ENCODE assay signal across 9 mouse cellular contexts in genomic region chr5:88399849-88400248, GRCm38 (mm10). TPM values are rescaled to one million over a fixed set of nuclear protein-coding genes. Genes with fewer than 3 reads are reported as not detected.
DNase-seq lines count a peak whose midpoint lies in the region; ATAC-seq and TF ChIP-seq lines count a peak whose summit lies in the region.
"Had no signal": no experiment of that assay in that cellular context is flagged by ENCODE, and none has a peak within 500 bp of the region (broad histone marks: within the 10 kb centered on the region; RNA-seq: fewer than 3 reads in every experiment).

No protein-coding gene starts in this region.

- H3K36me3 ChIP-seq in E14TG2a.4 (ENCODE audit: insufficient read depth, low read length) = no peaks in the 10 kb centered on the region
- no peaks in the 10 kb centered on the region for H3K36me3 ChIP-seq in lung, embryonic 14.5 days (ENCODE audit: insufficient read depth)

- H3K4me1 ChIP-seq in E14TG2a.4 (replicated peaks; ENCODE audit: low read depth, low read length) = peaks cover 15% of the 10 kb centered on the region
- no peaks in the 10 kb centered on the region for H3K4me1 ChIP-seq in lung, embryonic 14.5 days (ENCODE audit: insufficient read depth)

- no peak for ATAC-seq in lung, embryonic 14.5 days (ENCODE audit: insufficient read depth)

- H3K27me3 ChIP-seq in E14TG2a.4 (ENCODE audit: insufficient read depth, low read length) = no peaks in the 10 kb centered on the region
- H3K27me3 ChIP-seq in lung, embryonic 14.5 days (ENCODE audit: insufficient read depth, low read length) = no peaks in the 10 kb centered on the region

- H3K4me2 ChIP-seq in lung, embryonic 14.5 days = no peak overlapping the region

- no peak overlapping the region for H3K9ac ChIP-seq in lung, embryonic 14.5 days

- H3K27ac ChIP-seq in lung, embryonic 14.5 days (ENCODE audit: low read depth) = no peak overlapping the region

- H3K4me3 ChIP-seq in E14TG2a.4 (replicated peaks; ENCODE audit: low read length) = no peak overlapping the region
- no peak overlapping the region for H3K4me3 ChIP-seq in lung, embryonic 14.5 days (ENCODE audit: low read depth, low read length)

- H3K9me3 ChIP-seq in E14TG2a.4 (ENCODE audit: low read length) = no peaks in the 10 kb centered on the region
- H3K9me3 ChIP-seq in lung, embryonic 14.5 days (ENCODE audit: low read depth, low read length) = no peaks in the 10 kb centered on the region

- peak; percentile 63 to 89 for DNase-seq in adrenal gland, adult (ENCODE audit: inconsistent age in 2 of 2, low spot score in 1 of 2)
- peak; percentile 80 to 90 for DNase-seq in cerebellum, postnatal 4 days (ENCODE audit: low spot score in 2 of 2)
- peak; percentile 63 for DNase-seq in gastrocnemius, postnatal 14 days
- peak; percentile 78 for DNase-seq in layer of hippocampus, adult 11-12 months (ENCODE audit: low spot score)
- peak; percentile 90 for DNase-seq in lung, embryonic 14.5 days
- DNase-seq in right cerebral cortex, adult 2 months (ENCODE audit: low spot score in 2 of 2) = peak; percentile 78 to 84
- DNase-seq in urinary bladder, postnatal 4 days (ENCODE audit: low spot score in 2 of 2) = peak; percentile 34 to 85

- peak; percentile 57 for TF ChIP-seq CTCF in E14TG2a.4 (conservative IDR thresholded peaks at IDR 0.05; ENCODE audit: low read length)
- TF ChIP-seq CTCF in lung, embryonic 14.5 days (IDR thresholded peaks at IDR 0.05; ENCODE audit: low read depth) = peak; percentile 73

- intact Hi-C loops in gastrocnemius, postnatal 14 days (cut with DNase I; ENCODE audit: low total_unique reads) = no loop called here

- WGBS in lung, embryonic 14.5 days = 4% methylated on average over 6 of the region's 6 CpGs

RNA-seq across cellular contexts. Expression of gene Amtn, which starts 23.9 kb away (rescaled TPM):
- total RNA-seq in gastrocnemius, postnatal 14 days (2021) = not detected
- not detected in 2 replicates for polyA plus RNA-seq in lung, embryonic 14.5 days (2014; fragmentation: Nextera tagmentation; extraction: Ambion mirVana)
- total RNA-seq: layer of hippocampus, adult 8-10 months had no signal

RNA-seq across cellular contexts. Expression of gene Ambn, which starts 55.9 kb away (rescaled TPM):
- not detected for total RNA-seq in gastrocnemius, postnatal 14 days (2021)
- polyA plus RNA-seq in lung, embryonic 14.5 days (2014; fragmentation: Nextera tagmentation; extraction: Ambion mirVana) = not detected in 2 replicates
- total RNA-seq: layer of hippocampus, adult 8-10 months had no signal
